Mouse (Mus musculus) stomach, postnatal 0 days (tissue): ENCODE data around the gene Bri3. TPM values are rescaled to one million over a fixed set of nuclear protein-coding genes. Genes with fewer than 3 reads are reported as not detected.

Experiments used
- ATAC-seq: fragments of 200-750 bp; cut with Nextera tagmentation; 2 replicates; pipeline ENCODE4 v1.8.0; 2017; ENCODE audit not compliant: low FRiP score, low TSS enrichment
- DNase-seq: peaks from one replicate; pipeline ENCODE4 v3.0.0-alpha.2; 2016; ENCODE audit warnings: low spot score
- H3K27ac ChIP-seq: fragments of 300-500 bp; sonication (generic); replicated peaks from 2 replicates; pipeline ENCODE4 v1.5.1; 2014; ENCODE audit warnings: mild to moderate bottlenecking, control low read depth
- H3K27me3 ChIP-seq: fragments of 300-500 bp; sonication (generic); 2 replicates; pipeline ENCODE4 v1.6.1; 2014; ENCODE audit warnings: low read length; ENCODE audit not compliant: control insufficient read depth, insufficient read depth
- H3K36me3 ChIP-seq: fragments of 300-500 bp; sonication (generic); 2 replicates; pipeline ENCODE4 v1.6.1; 2014; ENCODE audit warnings: low read length, mixed read lengths; ENCODE audit not compliant: control insufficient read depth, insufficient read depth
- H3K4me1 ChIP-seq: fragments of 300-500 bp; sonication (generic); replicated peaks from 2 replicates; pipeline ENCODE4 v1.6.1; 2014; ENCODE audit warnings: antibody characterized with exemption; ENCODE audit not compliant: control insufficient read depth, insufficient read depth
- H3K4me2 ChIP-seq: fragments of 300-500 bp; sonication (generic); replicated peaks from 2 replicates; pipeline ENCODE4 v1.6.1; 2014; ENCODE audit warnings: low read depth, mild to moderate bottlenecking, control low read depth, moderate library complexity
- H3K4me3 ChIP-seq: fragments of 300-500 bp; sonication (generic); 2 replicates; pipeline ENCODE4 v1.5.1; 2014; ENCODE audit warnings: low read depth, low read length, control low read depth
- H3K9ac ChIP-seq: fragments of 300-500 bp; sonication (generic); 2 replicates; pipeline ENCODE4 v1.6.1; 2014; ENCODE audit warnings: mild to moderate bottlenecking, low read length, control low read depth, mixed read lengths
- H3K9me3 ChIP-seq: fragments of 300-500 bp; sonication (generic); 2 replicates; pipeline ENCODE4 v1.6.1; 2016; ENCODE audit warnings: low read length; ENCODE audit not compliant: control insufficient read depth
- CTCF ChIP-seq: IDR thresholded peaks from 2 replicates; pipeline ENCODE4 v1.5.1; 2016; ENCODE audit warnings: antibody characterized with exemption, low read depth, mild to moderate bottlenecking, moderate library complexity
- EP300 ChIP-seq: optimal IDR thresholded peaks from 2 replicates; pipeline ENCODE3; 2016; ENCODE audit warnings: antibody characterized with exemption
- WGBS: fragments of 180-500 bp; shearing (Covaris S2); extraction: QIAGEN DNeasy Blood & Tissue Kit; methylation state at CpG from one replicate; pipeline ENCODE4 v1.1.7; 2014; 5-methylcytosine and 5-hydroxymethylcytosine counted together
- polyA plus RNA-seq: library from polyadenylated mRNA; unstranded; fragments of >200 nt; fragmentation: Nextera tagmentation; extraction: Ambion mirVana; gene quantifications from 2 replicates; pipeline ENCODE4 v1.2.1, GENCODE M21; 2015

The Bri3 gene
- polyA plus RNA-seq, 1 experiment from 2014 or later: 197 TPM

DNA sequence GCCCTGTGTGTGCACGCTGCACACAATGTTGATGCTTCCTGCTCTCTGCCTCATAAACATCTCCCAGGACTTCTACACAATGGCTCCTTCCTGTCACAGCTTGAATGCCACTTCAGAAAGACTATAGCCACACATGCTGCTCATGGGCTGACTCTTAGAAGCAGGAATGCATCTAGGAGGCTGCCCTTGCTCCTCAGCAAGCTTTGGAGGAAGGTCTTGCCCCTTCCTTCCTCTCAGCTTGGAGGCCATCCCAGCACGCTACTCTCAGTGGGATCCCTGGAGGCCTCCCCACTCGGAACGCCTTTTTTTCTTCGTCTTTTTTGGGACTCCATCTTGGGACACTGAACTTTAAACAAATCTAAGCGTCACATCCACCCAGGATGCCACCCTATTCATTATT, 30.7 kb downstream of the Bri3 start:
- ATAC-seq (no peak), DNase-seq (no peak)
- Histone ChIP-seq H3K4me2 (no peak overlapping the region), H3K27ac (no peak overlapping the region), H3K4me1 (no peaks in the 10 kb centered on the region), H3K27me3 (no peaks in the 10 kb centered on the region), H3K4me3 (no peak overlapping the region), H3K9me3 (no peaks in the 10 kb centered on the region), H3K36me3 (peaks cover 7% of the 10 kb centered on the region), H3K9ac (no peak overlapping the region)
- TF ChIP-seq EP300 (no peak), CTCF (no peak)
- 69% methylated on average over 6 of the region's 6 CpGs for WGBS

DNA sequence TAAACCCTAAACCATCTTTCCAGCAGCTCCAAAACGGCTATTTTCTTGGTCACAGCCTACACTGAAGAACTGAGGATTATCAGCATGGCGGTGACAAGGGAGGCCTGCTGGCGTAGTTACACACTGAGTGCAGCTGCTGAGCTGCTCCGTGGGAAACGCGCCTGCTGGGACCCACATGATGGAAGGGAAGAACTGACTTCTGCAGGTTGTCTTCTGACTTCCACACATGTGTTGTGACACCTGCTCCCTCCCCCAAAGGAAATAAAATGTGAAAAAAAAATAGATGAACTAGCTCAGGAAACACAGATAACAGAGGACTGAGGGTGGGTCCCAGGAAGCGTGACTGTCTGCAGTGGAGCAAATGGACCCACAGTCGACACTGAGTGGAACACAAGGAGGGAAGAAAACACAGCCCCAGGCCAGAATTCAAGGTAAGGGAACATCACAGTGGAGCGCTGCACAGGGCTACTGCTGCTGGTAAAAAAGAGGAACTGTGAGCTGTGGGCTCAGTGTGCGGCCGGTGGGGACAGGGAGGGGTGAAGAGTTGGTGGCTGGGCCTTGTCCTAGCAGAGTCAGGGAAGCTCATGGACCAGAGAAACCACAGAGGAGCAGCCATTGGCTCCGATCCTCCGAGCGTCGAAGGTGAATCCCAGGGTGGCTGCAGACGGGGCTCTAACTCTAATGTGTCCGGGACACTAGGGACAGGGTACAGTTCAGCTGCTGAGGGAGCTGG, 32.8 kb downstream of the Bri3 start:
- Histone ChIP-seq H3K4me1 (no peaks in the 10 kb centered on the region), H3K9ac (no peak overlapping the region), H3K36me3 (peaks cover 7% of the 10 kb centered on the region), H3K27ac (no peak overlapping the region), H3K4me2 (no peak overlapping the region), H3K9me3 (no peaks in the 10 kb centered on the region), H3K27me3 (no peaks in the 10 kb centered on the region), H3K4me3 (no peak overlapping the region)
- TF ChIP-seq CTCF (no peak), EP300 (no peak)
- peak; percentile 9 for DNase-seq
- 78% methylated on average over 17 of the region's 17 CpGs for WGBS
- peak; percentile 37; the same call in 1 of the 2 replicates for ATAC-seq

DNA sequence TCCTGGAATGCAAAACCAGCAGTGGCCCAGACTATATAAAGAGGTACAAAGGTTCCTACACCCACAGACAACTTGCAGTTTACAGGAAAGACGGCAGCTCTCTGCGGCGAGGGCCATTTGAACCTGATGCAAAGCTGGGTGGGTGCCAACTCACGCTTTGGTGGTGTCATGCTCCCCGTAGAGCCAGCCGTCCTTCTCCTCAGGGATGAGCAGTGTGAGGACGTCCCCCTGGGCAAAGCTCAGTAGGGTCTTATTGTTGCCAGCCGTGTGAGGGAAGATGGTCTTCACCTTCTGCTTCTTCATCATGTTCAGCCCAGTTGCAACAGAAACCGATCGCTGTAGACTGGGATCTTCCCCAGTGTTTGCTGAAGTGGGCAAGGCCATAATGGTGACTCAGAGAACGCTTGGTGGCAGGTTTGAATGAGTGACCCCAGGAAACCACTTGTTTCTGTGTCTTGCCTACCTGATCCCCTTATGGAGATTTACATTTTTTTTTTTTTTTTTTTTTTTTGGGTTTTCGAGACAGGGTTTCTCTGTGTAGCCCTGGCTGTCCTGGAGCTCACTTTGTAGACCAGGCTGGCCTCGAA, 34.2 kb downstream of the Bri3 start:
- Histone ChIP-seq H3K27ac (no peak overlapping the region), H3K4me3 (no peak overlapping the region), H3K4me2 (no peak overlapping the region), H3K9ac (no peak overlapping the region), H3K36me3 (peaks cover 7% of the 10 kb centered on the region), H3K27me3 (no peaks in the 10 kb centered on the region), H3K4me1 (no peaks in the 10 kb centered on the region), H3K9me3 (no peaks in the 10 kb centered on the region)
- DNase-seq (no peak), ATAC-seq (no peak)
- TF ChIP-seq CTCF (no peak), EP300 (no peak)
- WGBS: 74% methylated on average over 11 of the region's 13 CpGs

DNA sequence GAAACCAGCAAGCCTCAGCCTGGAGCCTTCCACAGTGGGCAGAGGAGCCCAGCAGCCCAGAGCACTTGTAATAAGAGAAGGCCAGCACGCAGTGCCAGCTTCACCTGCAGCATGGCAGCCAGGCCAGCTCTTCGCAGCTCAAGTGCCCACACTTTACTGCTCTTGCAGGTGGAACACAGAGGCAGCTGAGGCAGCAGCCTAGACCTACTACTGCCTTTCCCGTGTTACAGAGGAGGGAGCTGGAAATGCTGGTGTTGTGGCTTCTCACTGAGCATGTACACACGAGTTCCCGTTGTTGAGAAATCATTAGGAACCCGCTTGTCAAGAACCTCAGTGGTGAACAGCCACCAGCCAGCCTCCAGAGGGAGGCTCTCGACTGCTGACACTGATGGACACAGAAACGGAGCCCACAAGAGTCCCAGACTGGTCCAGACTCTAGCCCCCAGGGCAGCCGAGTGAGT, 34.9 kb downstream of the Bri3 start:
- H3K27me3 ChIP-seq: no peaks in the 10 kb centered on the region
- DNase-seq (no peak), ATAC-seq (no peak)
- no peaks in the 10 kb centered on the region for H3K4me1 ChIP-seq
- H3K4me2 ChIP-seq: no peak overlapping the region
- no peaks in the 10 kb centered on the region for H3K9me3 ChIP-seq
- H3K27ac ChIP-seq: peak overlapping the region; percentile 24
- TF ChIP-seq CTCF (peak; percentile 36), EP300 (no peak)
- H3K36me3 ChIP-seq: peaks cover 7% of the 10 kb centered on the region
- H3K4me3 ChIP-seq: no peak overlapping the region
- WGBS: 64% methylated on average over 9 of the region's 9 CpGs
- H3K9ac ChIP-seq: no peak overlapping the region

DNA sequence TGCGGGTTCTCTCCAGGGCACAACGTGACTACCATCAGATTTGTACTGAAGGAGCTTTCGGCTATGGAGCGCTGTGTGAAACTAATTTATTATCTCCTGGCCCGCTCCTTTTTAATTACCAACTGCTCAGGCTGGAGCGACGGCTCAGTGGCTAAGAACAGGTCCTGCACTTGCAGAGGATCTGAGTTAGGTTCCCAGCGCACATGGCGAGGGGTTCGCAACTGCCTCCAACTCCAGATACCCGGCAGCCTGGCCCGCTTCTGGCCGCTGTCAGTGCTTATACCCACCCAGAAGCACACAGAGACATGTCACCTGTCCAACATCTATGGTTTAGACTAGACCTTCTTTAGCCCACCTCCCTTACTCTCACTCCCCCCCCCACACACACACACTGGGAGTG, 35.7 kb downstream of the Bri3 start:
- Histone ChIP-seq H3K4me3 (no peak overlapping the region), H3K4me1 (no peaks in the 10 kb centered on the region), H3K27me3 (no peaks in the 10 kb centered on the region), H3K27ac (no peak overlapping the region), H3K9me3 (no peaks in the 10 kb centered on the region), H3K36me3 (peaks cover 7% of the 10 kb centered on the region), H3K4me2 (no peak overlapping the region), H3K9ac (no peak overlapping the region)
- ATAC-seq: no peak
- 95% methylated on average over 13 of the region's 13 CpGs for WGBS
- DNase-seq: no peak
- TF ChIP-seq EP300: no peak
- TF ChIP-seq CTCF: no peak
